Mouse (Mus musculus) embryo, embryonic 10.5 days (tissue): ENCODE results near the gene Cyb561.

Experiments
- DNase-seq: peaks from one replicate; pipeline ENCODE4 v3.0.0-alpha.2; 2015; ENCODE audit warnings: low spot score

Cyb561 gene

DNA sequence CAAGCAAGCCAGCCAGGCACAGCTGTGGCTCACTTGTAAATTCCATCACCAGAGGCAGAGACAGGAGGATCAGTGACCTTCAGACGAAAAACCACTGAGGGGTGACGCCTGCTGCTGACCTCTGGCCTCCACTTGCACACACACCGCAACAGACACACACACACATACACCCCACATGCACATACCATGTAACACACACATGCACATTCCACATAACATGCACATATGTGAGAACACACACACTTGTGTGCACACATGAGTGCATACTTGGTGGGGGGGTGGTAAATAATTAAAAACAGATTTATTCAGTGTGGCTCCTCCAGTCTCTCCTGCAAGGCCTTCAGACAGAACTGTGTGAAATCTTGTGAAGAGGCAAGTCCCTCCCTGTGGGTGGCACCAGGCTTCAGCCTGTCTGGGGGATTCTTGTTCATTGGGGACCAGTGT lies 1.5 kb downstream of the Cyb561 start:
- DNase-seq, result peak; percentile 38

GRCm38 (mm10) chr11:105950519-105950918 lies 2.6 kb downstream of the Cyb561 start:
- no peak for DNase-seq

DNA sequence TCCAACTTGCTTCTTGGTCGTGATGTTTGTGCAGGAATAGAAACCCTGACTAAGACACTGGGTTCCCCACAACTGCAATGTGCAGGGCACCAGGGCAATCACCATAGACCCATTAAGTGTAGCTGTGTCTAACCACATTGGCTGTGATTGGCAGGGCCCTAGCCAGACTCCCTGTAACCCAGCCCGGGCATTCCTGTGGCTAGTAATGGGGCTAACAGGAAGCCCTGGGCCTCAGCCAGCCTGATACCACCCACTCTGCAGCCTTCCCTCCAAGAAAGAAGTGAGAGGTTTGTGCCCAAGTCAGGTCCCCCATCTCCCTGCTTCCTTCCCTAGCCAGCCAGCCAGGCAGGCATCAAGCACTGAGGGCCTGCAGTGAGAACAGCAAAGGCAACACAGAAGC lies 4.9 kb downstream of the Cyb561 start:
- no peak for DNase-seq

DNA sequence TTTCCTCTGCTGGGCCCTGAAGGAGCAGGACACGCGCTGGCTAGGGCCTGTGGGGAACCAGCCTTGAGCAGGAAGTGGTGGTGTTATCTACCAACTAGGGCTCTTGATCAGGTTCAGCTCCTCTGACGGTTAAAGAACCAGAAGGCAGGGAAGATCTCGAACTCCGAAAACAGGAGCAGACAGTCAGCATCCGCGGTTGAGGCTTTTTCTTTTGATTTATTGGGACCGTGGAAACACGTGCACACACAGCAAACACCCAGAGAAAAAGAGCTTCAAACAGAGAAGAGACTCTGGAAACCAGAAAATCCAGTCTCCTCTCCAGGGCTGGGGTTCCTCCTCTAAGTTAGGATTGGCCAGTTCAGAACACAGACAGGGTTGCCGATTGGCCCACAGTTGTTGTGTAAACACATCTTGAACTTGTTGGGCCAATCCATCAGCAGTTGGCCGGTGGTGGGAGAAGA lies 6.4 kb downstream of the Cyb561 start:
- DNase-seq, result peak; percentile 42

DNA sequence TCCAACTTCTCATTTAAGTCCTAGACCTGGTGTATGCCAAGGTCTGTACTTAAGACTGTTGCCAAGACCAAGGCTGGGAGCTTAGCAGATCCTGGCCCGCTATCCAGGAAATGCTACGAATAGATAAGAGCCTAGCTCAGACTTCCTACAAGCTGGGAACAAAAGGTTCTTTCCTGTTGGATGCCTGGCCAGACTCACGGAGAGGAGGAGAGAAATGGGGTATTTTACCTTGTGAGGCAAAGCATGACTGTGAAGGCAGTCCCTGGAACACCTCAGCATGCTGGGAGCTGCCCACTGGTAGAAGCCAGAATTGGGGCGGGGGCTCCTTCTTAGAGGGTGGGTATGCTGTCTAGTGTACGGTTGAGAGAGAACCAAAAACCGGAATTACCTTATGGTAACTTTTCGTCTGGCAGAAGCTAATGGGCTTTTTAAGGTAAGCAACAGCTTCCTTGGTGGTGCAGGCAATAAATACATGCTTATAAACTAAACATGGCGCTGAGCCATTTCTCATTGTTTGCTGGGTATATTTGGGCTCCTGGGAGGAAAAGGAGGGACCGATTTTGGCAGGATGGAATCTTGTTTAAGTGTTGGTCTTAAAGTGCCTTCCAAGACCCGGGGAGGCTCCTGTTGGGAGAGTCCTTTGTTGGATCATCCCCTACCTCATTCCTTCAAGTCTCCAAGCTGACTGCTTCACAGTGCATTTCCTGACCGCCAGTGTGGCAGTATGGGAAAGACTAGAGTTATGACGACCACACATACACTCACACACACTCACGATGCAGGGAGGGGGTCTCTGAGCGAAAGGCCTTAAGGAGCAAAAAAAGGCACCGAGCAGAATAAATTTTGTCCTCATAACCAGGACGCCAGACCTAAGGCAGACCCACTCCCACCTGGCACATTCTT lies 8.1 kb downstream of the Cyb561 start:
- peak; percentile 21 for DNase-seq

DNA sequence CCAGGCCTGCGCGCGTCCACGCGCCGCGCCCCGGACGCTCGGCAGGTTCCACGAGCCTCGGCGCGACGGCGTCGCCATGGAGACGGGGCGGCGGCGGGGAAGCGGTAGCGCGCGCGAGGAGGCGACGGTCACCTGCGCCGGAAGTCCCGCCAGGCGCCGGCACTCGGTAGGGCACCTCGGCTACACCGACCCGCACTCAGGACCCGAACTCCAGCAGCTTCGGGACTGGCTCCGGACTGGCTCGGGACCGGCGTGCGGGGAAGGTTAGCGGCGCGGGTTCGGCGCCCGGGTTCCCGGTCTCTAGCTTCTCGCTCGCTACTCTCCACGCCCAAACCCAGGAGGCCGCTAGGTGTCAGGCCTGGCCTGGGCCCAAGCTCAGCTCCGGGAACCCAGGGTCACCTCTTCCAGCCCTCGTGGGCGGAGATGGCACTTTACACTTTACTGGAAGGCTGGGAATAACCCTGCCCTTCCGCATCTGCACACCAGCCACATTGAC lies 9.0 kb downstream of the Cyb561 start:
- peak; percentile 80 for DNase-seq

GRCm38 (mm10) chr11:105943133-105944102 lies 9.7 kb downstream of the Cyb561 start:
- DNase-seq, result peak; percentile 39

DNA sequence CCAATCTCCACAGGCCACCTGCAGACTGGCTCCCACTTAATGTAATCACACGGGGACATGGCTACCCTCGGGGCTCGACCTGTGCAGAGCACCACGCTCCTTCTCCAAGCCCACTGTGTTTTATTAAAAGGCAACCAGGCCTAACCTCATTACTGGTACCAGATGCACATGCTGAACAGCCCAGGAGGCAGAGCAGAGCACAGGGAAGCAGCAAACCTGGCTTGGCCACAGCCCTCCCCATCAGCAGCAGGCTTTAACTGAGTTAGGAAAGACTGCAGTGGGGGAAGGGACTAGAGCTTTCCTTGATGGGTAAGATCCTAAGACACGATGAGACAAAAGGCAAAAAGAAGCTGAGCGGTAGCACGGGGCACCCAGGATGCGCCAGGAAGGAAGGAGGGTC lies 11.2 kb downstream of the Cyb561 start:
- DNase-seq, result no peak

DNA sequence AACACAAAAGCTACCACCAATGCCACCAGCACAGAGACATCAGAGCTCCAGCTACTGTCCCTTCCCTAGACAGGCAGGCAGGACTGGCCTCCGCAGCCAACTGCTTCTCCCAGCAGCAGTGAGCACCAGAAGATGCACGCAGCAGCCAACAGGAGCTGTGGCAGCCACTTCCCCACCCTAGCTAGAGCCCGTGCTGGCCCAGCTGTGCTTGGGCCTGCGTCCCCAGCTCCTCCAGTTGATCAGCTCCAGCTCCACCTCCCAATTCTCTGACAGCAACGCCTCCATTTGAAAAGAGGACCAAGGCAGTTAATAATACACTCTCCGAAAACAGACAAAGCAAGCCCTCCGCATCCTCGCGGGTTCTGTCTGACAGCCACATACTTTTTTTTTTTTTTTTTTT lies 14.4 kb downstream of the Cyb561 start:
- no peak for DNase-seq

- no peak for DNase-seq
Observed at GRCm38 (mm10) chr11:105936974-105937373, 16.2 kb downstream of the Cyb561 start.

GRCm38 (mm10) chr11:105936200-105936599 lies 16.9 kb downstream of the Cyb561 start:
- DNase-seq, result no peak

- DNase-seq, result no peak
Observed at GRCm38 (mm10) chr11:105935496-105935895, 17.6 kb downstream of the Cyb561 start.

- peak; percentile 47 for DNase-seq
Observed at GRCm38 (mm10) chr11:105934816-105935215, 18.3 kb downstream of the Cyb561 start.

DNA sequence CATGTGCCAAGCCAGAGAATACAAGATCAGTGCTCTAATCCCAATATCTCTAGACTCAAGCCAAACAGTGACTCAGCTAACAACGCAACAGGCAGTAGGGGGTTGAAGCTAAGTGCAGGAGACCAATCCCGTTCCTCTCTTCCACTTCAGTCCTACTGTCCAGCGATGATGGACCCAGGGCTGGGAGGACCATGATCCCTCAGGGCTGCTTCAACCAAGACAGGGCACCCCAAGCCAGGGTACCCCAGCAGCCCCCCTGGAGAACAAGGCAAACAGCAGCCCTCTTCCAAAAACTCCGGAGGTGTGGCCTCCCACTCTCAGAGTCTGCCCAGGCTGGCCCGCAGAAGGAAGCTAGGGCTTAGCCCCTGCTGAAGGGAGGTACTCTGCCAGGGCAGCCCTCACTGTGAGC lies 18.8 kb downstream of the Cyb561 start:
- DNase-seq, result no peak

DNA sequence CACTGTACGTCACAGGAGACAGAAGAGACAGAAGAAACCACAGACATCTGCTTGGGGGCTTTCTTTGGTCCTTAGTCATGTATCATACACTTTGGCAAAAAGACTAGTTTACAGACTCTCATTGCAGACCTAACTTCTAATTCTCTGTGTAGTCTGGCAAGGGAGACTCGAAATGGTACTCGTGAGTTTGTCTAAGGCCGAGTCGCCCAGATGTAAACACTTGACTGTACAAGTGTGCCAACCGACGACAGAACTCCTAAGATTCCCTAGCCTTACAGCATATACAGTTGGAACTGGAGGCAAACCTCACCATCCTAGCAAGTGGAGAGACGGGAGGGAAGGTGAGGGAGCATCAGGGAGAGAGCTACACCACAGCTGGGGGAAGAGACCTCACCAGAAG lies 19.4 kb downstream of the Cyb561 start:
- DNase-seq, result no peak

DNA sequence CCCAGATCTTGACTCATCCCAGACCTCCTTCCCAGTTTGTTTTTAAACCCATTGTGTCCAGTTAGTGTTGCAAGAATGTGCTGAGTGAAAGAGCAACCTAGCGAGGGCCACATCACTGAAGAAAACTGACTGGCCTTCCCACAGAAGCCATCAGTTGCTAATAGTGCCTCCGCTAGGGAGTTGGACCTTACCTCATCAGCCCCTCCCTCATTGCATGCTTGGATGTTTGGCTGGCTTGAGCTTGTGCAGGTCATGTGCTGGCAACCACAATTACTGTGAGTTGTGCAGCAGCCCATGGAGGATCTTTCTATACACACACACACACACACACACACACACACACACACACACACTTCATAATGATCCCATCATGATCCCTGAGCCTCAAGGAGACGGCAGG lies 21.8 kb downstream of the Cyb561 start:
- no peak for DNase-seq

DNA sequence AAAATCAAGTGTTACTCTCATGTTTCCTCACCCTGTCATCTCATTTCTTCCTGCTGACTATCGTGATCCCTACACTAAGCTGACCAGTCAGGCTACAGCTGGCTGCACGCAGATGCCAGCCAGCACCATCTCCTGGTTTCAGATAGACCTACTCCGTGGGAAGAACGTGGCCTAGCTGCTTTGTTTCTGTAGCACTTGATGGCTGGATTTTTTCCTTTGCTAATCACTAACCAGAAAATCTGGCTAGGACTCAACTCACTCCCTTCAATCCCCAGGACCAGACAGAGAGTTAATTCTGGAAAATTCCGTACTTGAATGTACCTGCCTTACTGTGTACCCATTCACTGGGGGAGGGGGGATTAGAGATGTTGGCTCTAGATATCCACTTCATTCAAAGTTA lies 25.0 kb downstream of the Cyb561 start:
- DNase-seq, result no peak

DNA sequence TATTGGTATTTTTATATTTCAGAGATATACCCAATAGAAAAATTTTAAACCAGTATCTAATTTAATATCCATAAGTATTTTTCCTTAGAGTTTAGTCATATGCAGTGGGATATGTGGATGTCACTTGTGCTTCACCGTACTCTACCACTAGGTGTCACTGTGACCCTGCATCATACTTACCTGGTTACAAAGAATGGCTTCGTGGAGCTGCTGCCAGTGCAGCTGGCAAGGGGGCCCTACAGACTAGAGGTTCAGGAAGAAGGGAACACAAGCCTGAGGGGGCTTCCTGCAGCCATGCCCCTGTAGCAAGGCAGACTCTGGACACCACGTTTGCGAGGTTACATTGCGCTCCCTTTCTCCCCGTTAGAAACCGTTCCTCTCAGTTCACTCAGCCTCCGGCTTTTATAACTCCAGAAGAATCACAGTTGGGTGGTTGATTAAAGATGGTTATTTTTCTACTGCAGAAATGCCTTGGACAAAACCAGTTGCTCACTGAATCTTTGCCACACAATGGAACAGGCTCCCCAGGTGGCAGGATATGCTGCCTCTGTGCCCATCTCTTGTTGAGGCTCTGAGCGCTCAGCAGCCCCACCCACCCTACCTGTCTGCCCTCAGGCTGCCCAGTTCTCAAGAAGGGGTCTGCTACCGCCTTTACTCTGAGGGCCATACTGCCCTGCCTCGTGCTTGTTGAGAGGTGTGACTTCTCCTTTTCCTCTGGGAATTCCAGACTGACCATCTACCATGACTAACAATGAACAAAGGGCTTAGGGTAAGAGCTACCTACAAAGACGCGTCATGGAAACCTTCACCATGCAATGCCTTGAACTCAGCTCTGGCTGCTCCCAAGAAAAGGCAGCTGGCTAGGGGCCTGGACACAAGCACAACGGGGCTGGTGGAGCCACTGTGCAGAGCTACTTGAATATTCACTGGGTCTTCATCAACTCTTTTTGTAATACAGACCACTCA lies 25.8 kb downstream of the Cyb561 start:
- peak; percentile 89 for DNase-seq

DNA sequence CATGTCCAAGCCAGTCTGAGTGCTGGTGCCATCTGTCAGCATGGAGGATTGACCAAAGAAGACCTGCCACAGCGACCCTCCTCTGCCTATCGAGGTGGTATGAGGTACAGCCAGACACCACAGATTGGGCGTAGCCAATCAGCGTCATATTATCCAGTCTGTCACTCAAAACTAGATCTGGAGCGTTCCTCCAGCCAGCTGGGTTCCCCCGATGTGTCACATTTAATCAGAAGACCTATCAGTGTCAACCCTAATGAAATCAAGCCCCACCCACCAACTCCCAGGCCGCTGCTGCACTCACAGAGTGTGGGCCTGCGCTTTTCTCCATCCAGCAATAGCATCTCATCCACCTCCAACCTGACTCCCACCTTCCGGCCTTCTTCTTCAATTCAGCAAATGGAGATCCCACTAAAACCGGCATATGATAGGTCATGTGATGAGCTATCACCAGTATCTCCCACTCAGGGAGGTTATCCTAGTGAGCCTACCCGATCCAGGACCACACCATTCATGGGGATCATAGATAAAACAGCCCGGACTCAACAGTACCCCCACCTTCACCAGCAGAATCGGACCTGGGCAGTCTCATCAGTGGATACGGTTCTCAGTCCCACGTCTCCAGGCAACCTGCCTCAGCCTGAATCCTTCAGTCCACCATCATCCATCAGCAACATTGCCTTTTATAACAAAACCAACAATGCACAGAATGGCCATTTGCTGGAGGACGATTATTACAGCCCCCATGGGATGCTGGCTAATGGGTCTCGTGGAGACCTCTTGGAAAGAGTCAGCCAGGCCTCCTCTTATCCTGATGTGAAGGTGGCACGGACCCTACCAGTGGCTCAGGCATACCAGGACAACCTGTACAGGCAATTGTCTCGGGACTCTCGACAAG lies 30.1 kb downstream of the Cyb561 start:
- DNase-seq, result no peak

- DNase-seq, result no peak
Observed at GRCm38 (mm10) chr11:105921275-105921674, 31.9 kb downstream of the Cyb561 start.
